Mouse (Mus musculus): Measurements from ENCODE around the gene Rabac1. TPM values are rescaled to one million over a fixed set of nuclear protein-coding genes. Genes with fewer than 3 reads are reported as not detected.
A peak's percentile ranks its signal among the peaks of the same experiment; 100 is the strongest.

The Rabac1 gene
- polyA plus RNA-seq, 1 experiment from 2014 or later, result 302 TPM

- Histone ChIP-seq H3K27ac (replicated peaks) (no peak overlapping the region), H3K36me3 (peaks cover 18% of the 10 kb centered on the region), H3K9ac (no peak overlapping the region), H3K4me1 (replicated peaks) (peaks cover 12% of the 10 kb centered on the region), H3K27me3 (no peaks in the 10 kb centered on the region), H3K4me2 (no peak overlapping the region), H3K9me3 (no peaks in the 10 kb centered on the region), H3K4me3 (no peak overlapping the region)
- WGBS, result 81% methylated on average over 5 of the region's 5 CpGs
- no peak for ATAC-seq (ENCODE audit: low FRiP score, low read depth)
These were observed 1.3 kb upstream of the Rabac1 start for GRCm38 (mm10) chr7:24973902-24974301.

GRCm38 (mm10) chr7:24973208-24973607, 654 bp upstream of the Rabac1 start:
- Histone ChIP-seq H3K27me3 (no peaks in the 10 kb centered on the region), H3K4me1 (replicated peaks) (peaks cover 12% of the 10 kb centered on the region), H3K27ac (replicated peaks) (no peak overlapping the region), H3K4me2 (no peak overlapping the region), H3K9me3 (no peaks in the 10 kb centered on the region), H3K9ac (no peak overlapping the region), H3K4me3 (no peak overlapping the region), H3K36me3 (peaks cover 11% of the 10 kb centered on the region)
- 84% methylated on average over 4 of the region's 4 CpGs for WGBS
- no peak for ATAC-seq (ENCODE audit: low FRiP score, low read depth)

GRCm38 (mm10) chr7:24971261-24971971, 1.1 kb downstream of the Rabac1 start:
- ATAC-seq (ENCODE audit: low FRiP score, low read depth), result no peak
- WGBS, result 4% methylated on average over 19 of the region's 19 CpGs
- peak overlapping the region; percentile 82 for H3K27ac ChIP-seq (replicated peaks)
- no peaks in the 10 kb centered on the region for H3K36me3 ChIP-seq
- peak overlapping the region; percentile 69 for H3K4me3 ChIP-seq
- H3K9me3 ChIP-seq, result no peaks in the 10 kb centered on the region
- no peaks in the 10 kb centered on the region for H3K27me3 ChIP-seq
- H3K9ac ChIP-seq, result peak overlapping the region; percentile 72
- H3K4me1 ChIP-seq (replicated peaks), result peaks cover 12% of the 10 kb centered on the region
- H3K4me2 ChIP-seq, result peak overlapping the region; percentile 67

GRCm38 (mm10) chr7:24970341-24970740, 2.2 kb downstream of the Rabac1 start:
- no peak for ATAC-seq (ENCODE audit: low FRiP score, low read depth)
- no peak overlapping the region for H3K27ac ChIP-seq (replicated peaks)
- 96% methylated on average over 3 of the region's 3 CpGs for WGBS

DNA sequence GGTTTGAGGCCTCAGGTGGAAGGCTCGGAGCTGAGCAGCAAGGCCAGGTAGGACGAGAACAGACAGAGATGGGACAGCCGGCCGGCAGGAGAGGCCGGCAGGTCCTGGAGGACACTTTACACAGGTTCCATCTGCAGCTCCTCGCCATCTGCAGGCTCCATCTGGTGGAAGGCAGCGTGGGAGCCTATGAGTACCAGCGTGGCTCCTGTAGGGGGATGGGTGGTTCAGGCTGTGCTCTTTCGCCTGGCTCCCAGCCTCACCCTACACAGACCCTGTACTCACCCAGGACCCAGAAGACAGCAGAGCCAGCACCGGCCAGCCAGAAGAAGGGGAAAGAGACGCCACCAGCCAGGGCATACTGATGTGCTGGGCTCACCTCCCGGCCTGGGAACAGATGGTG, 2.7 kb downstream of the Rabac1 start:
- Histone ChIP-seq H3K9ac (no peak overlapping the region), H3K4me1 (replicated peaks) (peaks cover 12% of the 10 kb centered on the region), H3K4me3 (no peak overlapping the region), H3K9me3 (no peaks in the 10 kb centered on the region), H3K4me2 (no peak overlapping the region), H3K36me3 (no peaks in the 10 kb centered on the region), H3K27me3 (no peaks in the 10 kb centered on the region), H3K27ac (replicated peaks) (no peak overlapping the region)
- WGBS, result 76% methylated on average over 11 of the region's 12 CpGs
- no peak for ATAC-seq (ENCODE audit: low FRiP score, low read depth)

More at GRCm38 (mm10) chr7:24970341-24970740, 2.2 kb downstream of the Rabac1 start:
- Histone ChIP-seq H3K36me3 (no peaks in the 10 kb centered on the region), H3K27me3 (no peaks in the 10 kb centered on the region), H3K9ac (no peak overlapping the region), H3K4me1 (replicated peaks) (peaks cover 12% of the 10 kb centered on the region), H3K9me3 (no peaks in the 10 kb centered on the region), H3K4me3 (no peak overlapping the region), H3K4me2 (no peak overlapping the region)

GRCm38 (mm10) chr7:24968463-24968862, 4.1 kb downstream of the Rabac1 start:
- no peak overlapping the region for H3K9ac ChIP-seq
- no peaks in the 10 kb centered on the region for H3K36me3 ChIP-seq
- H3K27me3 ChIP-seq, result no peaks in the 10 kb centered on the region
- H3K4me2 ChIP-seq, result no peak overlapping the region
- no peak overlapping the region for H3K4me3 ChIP-seq
- ATAC-seq (ENCODE audit: low FRiP score, low read depth), result no peak
- no peaks in the 10 kb centered on the region for H3K9me3 ChIP-seq
- H3K27ac ChIP-seq (replicated peaks), result no peak overlapping the region
- H3K4me1 ChIP-seq (replicated peaks), result peaks cover 12% of the 10 kb centered on the region
- 74% methylated on average over 6 of the region's 6 CpGs for WGBS

DNA sequence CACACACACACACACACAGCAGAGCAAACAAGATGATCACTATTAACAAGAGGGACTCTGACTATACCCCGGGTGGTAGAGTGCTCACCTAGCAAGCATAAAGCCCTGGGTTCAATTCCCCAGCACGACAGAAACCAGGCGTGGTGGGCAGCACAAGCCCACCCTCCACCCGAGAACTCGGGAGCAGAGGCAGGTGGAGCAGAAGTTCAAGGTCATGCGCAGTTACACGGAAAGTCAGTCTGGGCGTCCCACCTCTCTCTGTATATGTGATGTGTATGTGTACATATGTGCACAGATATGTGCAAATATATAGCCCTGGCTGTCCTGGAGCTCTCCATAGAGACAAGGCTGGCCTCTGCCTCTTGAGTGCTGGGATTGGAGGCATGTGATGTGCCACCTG, 4.6 kb downstream of the Rabac1 start:
- Histone ChIP-seq H3K4me2 (no peak overlapping the region), H3K4me3 (no peak overlapping the region), H3K36me3 (no peaks in the 10 kb centered on the region), H3K27ac (replicated peaks) (no peak overlapping the region), H3K9ac (no peak overlapping the region), H3K27me3 (no peaks in the 10 kb centered on the region), H3K4me1 (replicated peaks) (peaks cover 12% of the 10 kb centered on the region), H3K9me3 (no peaks in the 10 kb centered on the region)
- no peak for ATAC-seq (ENCODE audit: low FRiP score, low read depth)
- 83% methylated on average over 8 of the region's 8 CpGs for WGBS

GRCm38 (mm10) chr7:24964897-24965535, 7.5 kb downstream of the Rabac1 start:
- Histone ChIP-seq H3K9me3 (no peaks in the 10 kb centered on the region), H3K9ac (no peak overlapping the region), H3K27me3 (no peaks in the 10 kb centered on the region), H3K27ac (replicated peaks) (no peak overlapping the region), H3K4me3 (no peak overlapping the region), H3K4me1 (replicated peaks) (no peaks in the 10 kb centered on the region), H3K4me2 (no peak overlapping the region), H3K36me3 (no peaks in the 10 kb centered on the region)
- 0 out of 2 replicates have a peak, but pooled peaks have one; percentile 13 for ATAC-seq (ENCODE audit: low FRiP score, low read depth)
- WGBS, result 16% methylated on average over 5 of the region's 5 CpGs

GRCm38 (mm10) chr7:24964288-24964687, 8.3 kb downstream of the Rabac1 start:
- no peak overlapping the region for H3K4me2 ChIP-seq
- H3K27me3 ChIP-seq, result no peaks in the 10 kb centered on the region
- no peaks in the 10 kb centered on the region for H3K9me3 ChIP-seq
- no peak for ATAC-seq (ENCODE audit: low FRiP score, low read depth)
- no peaks in the 10 kb centered on the region for H3K36me3 ChIP-seq
- 80% methylated on average over 2 of the region's 2 CpGs for WGBS
- H3K27ac ChIP-seq (replicated peaks), result no peak overlapping the region
- no peak overlapping the region for H3K4me3 ChIP-seq
- H3K4me1 ChIP-seq (replicated peaks), result no peaks in the 10 kb centered on the region
- no peak overlapping the region for H3K9ac ChIP-seq

- peak overlapping the region; percentile 32 for H3K4me3 ChIP-seq
- H3K27ac ChIP-seq (replicated peaks), result no peak overlapping the region
- peaks cover 52% of the 10 kb centered on the region for H3K27me3 ChIP-seq
- no peaks in the 10 kb centered on the region for H3K36me3 ChIP-seq
- WGBS, result 3% methylated on average over 19 of the region's 33 CpGs
- H3K9ac ChIP-seq, result no peak overlapping the region
- H3K4me1 ChIP-seq (replicated peaks), result peaks cover 31% of the 10 kb centered on the region
- H3K9me3 ChIP-seq, result no peaks in the 10 kb centered on the region
- peak overlapping the region; percentile 59 for H3K4me2 ChIP-seq
- no peak for ATAC-seq (ENCODE audit: low FRiP score, low read depth)
These were observed 17.3 kb downstream of the Rabac1 start for GRCm38 (mm10) chr7:24955226-24955625.

DNA sequence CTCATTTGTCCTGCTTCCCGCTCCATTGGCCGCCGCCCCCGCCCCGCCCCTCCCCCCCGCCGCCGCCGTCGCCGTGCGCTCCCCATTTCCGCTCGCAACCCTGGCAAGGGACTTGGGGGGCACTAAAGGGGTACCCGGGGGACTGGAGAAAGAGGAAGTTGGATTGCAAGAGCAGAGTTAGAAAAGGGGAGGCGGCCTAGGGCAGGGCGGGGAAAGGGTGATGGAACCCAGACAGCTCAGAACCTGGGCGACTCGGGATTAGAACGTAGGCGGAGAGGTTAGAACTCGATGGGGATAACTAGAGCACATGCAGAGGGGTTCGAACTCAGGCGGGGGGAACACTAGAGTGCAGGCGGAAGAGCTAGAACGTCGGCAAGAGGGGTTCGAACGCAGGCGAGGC, 18.1 kb downstream of the Rabac1 start:
- ATAC-seq (ENCODE audit: low FRiP score, low read depth), result no peak
- WGBS, result 2% methylated on average over 29 of the region's 30 CpGs
- Histone ChIP-seq H3K9ac (0 out of 2 replicates have a peak overlapping the region, but pooled peaks have one; percentile 25), H3K4me2 (peak overlapping the region; percentile 59), H3K27ac (replicated peaks) (no peak overlapping the region), H3K4me1 (replicated peaks) (peaks cover 39% of the 10 kb centered on the region), H3K4me3 (peak overlapping the region; percentile 32), H3K27me3 (peaks cover 60% of the 10 kb centered on the region), H3K9me3 (no peaks in the 10 kb centered on the region), H3K36me3 (no peaks in the 10 kb centered on the region)

GRCm38 (mm10) chr7:24953966-24954365, 18.6 kb downstream of the Rabac1 start:
- Histone ChIP-seq H3K4me3 (peak overlapping the region; percentile 32), H3K4me2 (peak overlapping the region; percentile 59), H3K9ac (0 out of 2 replicates have a peak overlapping the region, but pooled peaks have one; percentile 10), H3K36me3 (no peaks in the 10 kb centered on the region), H3K27ac (replicated peaks) (no peak overlapping the region), H3K27me3 (peaks cover 61% of the 10 kb centered on the region), H3K9me3 (no peaks in the 10 kb centered on the region), H3K4me1 (replicated peaks) (peaks cover 44% of the 10 kb centered on the region)
- ATAC-seq (ENCODE audit: low FRiP score, low read depth), result no peak
- 2% methylated on average over 18 of the region's 24 CpGs for WGBS
